Mouse (Mus musculus): ENCODE data around the gene Ahcyl2. TPM values are rescaled to one million over a fixed set of nuclear protein-coding genes. Genes with fewer than 3 reads are reported as not detected.
"Not testable (repeated sequence)": the region's sequence is repeated elsewhere in the genome, so short reads cannot be mapped to it uniquely, and the experiment has no call there.

Gene Ahcyl2
- total RNA-seq (2021) = 10 to 100 TPM in 1 of 2 experiments, 1 to 10 TPM in 1; 8.8 to 11.8 TPM
- long read RNA-seq, experiment 1, full-length matches to known transcripts = 1 of 3 reads
- long read RNA-seq, experiment 1, partial matches to known transcripts = 0 of 3 reads
- long read RNA-seq, experiment 1, other reads (novel, unspliced or antisense) = 2 of 3 reads
- long read RNA-seq, experiment 2, partial matches to known transcripts = 0 of 2 reads
- long read RNA-seq, experiment 2, other reads (novel, unspliced or antisense) = 2 of 2 reads

DNA sequence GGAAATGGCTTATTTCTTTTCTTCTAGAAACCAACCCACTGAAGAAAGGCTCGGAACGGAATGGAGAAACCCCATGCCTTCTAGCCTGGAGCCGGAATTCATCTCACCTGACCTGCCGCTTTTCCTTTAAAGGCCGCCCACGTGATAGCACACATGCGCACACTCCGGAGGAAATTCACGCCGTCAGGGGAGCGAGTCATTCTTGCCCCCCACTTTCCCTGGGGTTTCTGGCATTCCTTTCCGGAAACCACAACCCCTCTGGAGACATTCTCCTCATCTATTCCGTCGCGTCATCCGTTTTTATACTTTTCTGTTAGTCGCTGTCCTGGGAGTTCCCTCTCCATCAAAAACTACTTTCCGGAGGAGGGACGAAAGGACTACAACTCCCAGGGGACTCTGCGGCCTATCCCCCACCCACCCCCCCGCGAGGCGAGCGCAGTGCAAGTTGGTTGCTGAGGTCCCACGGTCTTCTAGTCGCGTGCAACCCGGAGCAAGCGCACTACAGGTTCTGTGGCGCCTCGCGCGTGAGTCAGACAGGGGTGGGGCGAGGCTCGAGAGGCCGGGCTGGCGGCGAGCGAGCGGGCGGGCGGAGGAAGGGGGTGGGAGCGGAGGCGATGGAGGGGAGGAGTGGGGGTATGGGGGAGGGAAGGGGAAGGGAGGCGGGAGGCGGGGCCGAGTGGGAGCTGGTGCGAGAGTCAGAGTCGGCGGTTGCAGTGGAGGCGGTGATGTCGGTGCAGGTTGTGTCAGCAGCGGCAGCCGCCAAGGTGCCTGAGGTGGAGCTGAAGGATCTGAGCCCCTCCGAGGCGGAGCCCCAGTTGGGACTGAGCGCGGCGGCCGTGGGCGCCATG is at the start of gene Ahcyl2:
Gene Ahcyl2, plus strand, starts transcription at position 199 of the 848 bp plus-strand sequence.
- peak; percentile 90 for DNase-seq

- peak; percentile 66 for DNase-seq
These were observed 48.9 kb upstream of the Ahcyl2 start for GRCm38 (mm10) chr6:29718894-29719329.

- DNase-seq = no peak
These were observed 45.9 kb upstream of the Ahcyl2 start for GRCm38 (mm10) chr6:29721890-29722289.

DNA sequence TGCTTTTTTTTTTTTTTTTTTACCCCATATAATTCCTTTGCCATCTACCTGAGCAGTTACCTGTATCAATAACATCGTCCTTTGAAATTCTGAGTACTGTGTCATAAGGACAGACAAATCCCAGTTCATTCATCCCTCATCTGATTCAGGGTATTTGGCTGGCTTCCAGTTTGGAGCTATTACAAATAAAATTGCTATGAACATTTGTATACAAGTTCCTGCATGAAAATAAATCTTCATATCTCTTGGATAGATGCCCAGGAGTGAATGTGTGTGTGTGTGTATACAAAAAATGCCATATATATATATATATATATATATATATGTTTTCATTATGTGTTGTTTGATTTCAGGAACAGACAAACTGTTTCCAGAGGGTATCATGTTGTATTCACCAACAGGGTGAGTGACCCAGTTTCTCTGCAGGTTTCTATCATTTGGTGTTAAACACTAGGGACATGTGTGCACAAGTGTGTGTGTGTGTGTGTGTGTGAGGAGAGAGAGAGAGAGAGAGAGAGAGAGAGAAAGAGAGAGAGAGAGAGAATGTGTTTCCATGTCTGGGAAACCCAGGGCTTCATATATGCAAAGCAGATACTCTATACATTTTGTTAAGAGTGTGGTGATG is 41.1 kb upstream of the Ahcyl2 start:
- no peak for DNase-seq

DNA sequence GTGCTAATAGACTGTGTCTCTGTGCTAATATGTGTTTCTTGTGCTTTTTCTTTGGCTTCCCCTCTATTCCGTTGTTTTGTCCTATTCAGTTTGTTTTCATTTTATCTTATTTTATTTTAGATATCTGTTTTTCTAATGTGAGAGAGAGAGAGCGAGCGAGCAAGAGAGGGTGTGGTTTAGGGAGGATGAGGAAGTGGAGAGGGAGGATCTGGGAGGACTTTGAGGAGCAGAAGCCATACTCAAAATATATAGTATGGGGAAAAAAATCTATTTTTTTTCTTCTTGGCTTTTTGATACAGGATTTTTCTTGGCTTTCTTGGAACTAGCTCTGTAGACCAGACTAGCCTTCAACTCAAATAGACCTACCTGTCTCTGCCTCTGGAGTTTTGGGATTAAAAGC is 39.8 kb upstream of the Ahcyl2 start:
- DNase-seq = no peak

DNA sequence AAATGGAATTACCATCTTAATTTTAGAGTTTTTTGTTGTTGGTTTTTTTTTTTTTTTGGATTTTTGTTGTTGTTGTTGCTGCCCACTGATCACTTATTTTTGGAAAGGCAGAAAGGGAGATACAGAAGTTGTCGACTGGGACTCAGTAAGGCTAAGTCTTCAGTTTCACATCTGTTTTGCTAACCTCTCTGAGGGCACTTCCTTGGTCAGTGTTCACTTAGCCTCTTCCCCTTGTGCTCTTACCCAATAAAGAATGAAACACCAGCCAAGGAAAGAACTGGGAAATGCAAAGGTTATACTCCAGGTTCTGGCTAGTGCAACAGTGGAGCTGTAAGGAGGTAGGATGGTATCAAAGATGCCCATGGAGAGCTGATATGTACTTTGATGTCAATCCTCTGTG is 38.3 kb upstream of the Ahcyl2 start:
- no peak for DNase-seq

- peak; percentile 78 for DNase-seq
These were observed 32.5 kb upstream of the Ahcyl2 start, which contains the start of gene Smo for GRCm38 (mm10) chr6:29735336-29735688. Gene Smo, plus strand, starts transcription at chr6:29735503.

- peak; percentile 73 for DNase-seq
These were observed 31.9 kb upstream of the Ahcyl2 start for GRCm38 (mm10) chr6:29735689-29736451.

GRCm38 (mm10) chr6:29736610-29737458 is 31.0 kb upstream of the Ahcyl2 start:
- DNase-seq = no peak

DNA sequence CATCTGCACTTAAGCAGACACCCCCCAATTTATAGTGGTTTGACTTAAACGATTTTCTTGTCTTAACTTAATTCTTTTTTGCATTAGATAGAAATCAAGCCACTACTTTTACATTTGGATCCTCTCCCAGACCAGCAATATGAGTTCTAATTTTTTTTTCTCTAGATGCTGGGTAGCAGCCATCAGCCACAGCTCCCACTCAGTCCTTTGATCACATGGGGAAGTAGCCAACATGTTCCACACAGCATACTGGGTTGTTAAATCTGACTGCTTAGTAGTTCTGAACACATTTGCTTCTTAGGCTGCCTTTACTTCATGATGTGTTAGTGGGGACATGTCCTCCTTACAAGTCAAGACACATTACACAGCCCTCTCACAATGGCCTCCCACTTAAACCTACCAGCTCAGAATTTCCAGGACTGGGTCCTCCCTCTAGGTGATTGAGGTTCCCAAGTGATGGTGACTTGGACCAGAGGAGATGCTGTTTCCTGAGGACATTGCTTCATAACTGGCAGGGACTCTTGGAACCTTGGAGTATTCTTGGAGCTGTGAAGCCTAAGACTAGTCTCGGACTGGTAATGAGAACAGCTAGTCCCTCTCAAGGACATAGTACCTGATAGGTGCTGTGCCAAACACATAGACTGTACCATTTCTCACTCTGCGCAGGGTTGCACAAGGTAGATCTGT is 16.2 kb upstream of the Ahcyl2 start:
- DNase-seq = no peak

- no peak for DNase-seq
These were observed 14.5 kb upstream of the Ahcyl2 start for GRCm38 (mm10) chr6:29753336-29753735.

- DNase-seq = no peak
These were observed 11.8 kb upstream of the Ahcyl2 start for GRCm38 (mm10) chr6:29756001-29756400.

GRCm38 (mm10) chr6:29756476-29756875 is 11.3 kb upstream of the Ahcyl2 start:
- no peak for DNase-seq

DNA sequence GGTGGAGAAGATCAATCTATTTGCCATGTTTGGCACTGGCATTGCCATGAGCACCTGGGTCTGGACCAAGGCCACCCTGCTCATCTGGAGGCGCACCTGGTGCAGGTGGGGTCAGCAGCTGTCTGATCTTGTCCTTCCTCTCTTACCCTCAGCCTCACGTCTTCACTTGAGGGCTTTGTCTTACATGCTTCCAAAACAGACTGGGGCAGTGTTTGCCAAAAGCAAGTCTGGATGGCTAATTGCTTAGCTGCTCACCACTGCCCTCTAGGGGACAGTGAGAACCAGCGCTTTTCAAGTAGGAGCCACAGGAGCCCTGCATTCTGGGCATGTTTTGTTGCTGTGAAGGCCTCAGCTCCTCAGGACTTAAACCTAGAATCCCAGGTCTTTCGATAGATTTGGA is 9.4 kb upstream of the Ahcyl2 start:
- peak; percentile 72 for DNase-seq

GRCm38 (mm10) chr6:29759012-29759679 is 8.7 kb upstream of the Ahcyl2 start:
- DNase-seq = no peak

DNA sequence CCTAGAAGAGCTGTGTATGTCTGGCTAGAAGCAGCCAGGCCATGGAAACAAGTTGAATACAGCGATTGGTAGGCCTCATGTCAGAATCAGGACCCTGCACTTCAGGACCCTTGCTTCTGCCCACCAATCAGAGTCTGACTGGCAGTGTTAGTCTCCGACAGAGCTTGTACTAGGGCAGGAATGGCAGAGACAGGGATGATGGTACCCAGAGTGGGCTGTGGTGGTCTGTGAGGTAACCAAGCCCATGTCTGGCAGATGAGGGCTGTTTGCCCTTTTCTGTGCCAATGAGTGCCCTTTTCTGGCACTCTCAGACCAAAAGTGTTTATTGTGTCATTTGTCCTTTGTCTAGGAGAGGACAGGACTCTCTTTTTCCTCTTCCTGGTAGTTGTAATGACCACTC is 7.4 kb upstream of the Ahcyl2 start:
- DNase-seq = not testable (repeated sequence)

DNA sequence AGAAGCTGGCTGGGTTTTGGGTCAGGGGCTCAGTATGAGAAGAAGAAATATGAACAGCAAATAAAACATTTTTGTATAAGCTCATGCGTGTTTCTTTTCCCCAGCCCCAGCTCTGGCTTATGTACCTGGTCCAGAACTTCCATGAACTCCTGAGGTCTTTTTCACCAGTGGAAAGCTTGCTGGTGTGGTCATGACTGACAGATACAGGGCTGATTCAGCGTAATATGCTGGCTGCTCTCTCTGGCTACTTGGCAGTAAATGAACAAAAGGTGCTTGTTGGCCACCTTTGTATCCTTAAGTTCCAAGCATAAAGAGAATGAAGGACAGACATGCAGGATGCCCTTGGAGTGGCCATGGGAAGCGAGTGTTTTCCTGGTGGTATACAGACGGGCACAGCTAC is 6.5 kb upstream of the Ahcyl2 start:
- DNase-seq = no peak

- DNase-seq = no peak
These were observed 5.3 kb upstream of the Ahcyl2 start for GRCm38 (mm10) chr6:29762524-29762923.

DNA sequence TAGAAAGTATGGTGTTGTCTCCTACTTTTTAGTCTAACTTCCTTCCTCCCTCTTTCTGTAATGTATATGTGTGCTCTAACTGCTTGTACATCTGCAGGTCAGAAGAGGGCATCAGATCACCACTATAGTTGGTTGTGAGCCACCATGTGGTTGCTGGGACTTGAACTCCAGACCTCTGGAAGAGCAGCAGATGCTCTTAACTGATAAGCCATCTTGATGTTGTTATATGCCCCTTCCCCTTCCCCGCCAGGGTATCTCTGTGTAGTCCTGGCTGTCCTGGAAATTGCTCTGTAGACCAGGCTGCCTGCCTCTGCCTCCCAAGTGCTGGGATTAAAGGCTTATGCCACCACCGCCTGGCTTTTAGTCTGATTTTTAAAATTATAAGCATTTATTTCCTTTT is 937 bp upstream of the Ahcyl2 start:
- no peak for DNase-seq

DNA sequence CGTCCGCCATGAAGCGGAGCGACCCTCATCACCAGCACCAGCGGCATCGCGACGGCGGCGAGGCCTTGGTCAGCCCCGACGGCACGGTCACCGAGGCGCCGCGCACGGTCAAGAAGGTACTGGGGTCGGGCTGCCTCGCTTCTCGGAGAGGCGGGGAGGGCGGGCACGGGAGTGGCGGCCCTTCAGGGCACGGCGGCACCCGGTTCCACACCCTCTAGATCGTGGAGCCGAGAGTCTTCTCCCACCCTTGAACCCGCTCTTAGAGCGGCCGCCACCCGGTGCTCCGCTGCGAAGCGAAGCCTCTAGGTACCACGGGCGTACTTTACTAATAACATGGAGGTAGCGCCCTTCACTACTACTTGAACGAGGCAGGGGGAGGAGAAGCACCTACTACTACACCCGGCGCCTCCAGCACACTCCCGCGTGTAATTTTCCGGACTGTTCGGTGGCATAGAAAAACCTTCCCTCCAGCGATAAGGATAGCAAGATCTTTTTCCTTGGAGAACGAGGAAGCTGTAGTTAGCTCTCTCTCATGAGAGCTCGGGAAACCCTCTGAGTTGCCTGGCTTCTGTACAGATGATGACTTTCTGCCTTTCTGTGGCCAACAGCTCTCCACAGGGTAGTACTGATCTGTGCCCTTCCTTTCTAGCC is 1.1 kb downstream of the Ahcyl2 start:
- DNase-seq = peak; percentile 51
